In the genomic region with DNA sequence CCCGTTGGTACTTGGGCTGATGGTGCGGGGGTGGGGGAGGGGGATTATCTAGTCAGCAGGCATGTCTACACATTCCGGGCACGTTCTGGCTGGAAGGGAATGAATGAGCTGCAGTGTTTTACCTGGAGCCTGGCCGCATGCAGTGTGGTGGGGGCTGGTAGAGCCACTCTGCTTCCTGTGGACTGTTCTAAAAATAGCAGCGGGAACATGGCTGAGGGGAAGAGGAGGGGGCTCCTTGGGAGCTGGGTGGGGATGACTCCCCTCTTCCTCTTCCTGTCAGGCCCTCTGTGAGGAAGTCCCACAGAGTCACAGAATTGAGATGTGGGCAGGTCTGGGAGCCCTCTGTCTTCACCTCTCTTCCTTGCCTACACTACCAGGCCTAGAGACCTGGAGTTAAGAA, we compare ENCODE assay signal across 9 mouse cellular contexts.
DNase-seq lines count a peak whose midpoint lies in the region; ATAC-seq and TF ChIP-seq lines count a peak whose summit lies in the region.
"Had no signal": no experiment of that assay in that cellular context is flagged by ENCODE, and none has a peak within 500 bp of the region (broad histone marks: within the 10 kb centered on the region; RNA-seq: fewer than 3 reads in every experiment).

No protein-coding gene starts in this region.

- H3K27me3 ChIP-seq in kidney, adult 2 months (replicated peaks; ENCODE audit: control insufficient read depth, insufficient read depth, low read length): no peaks in the 10 kb centered on the region
- peaks cover under 1% of the 10 kb centered on the region; the same call in 1 of the 2 replicates for H3K27me3 ChIP-seq in heart, embryonic 14.5 days (ENCODE audit: control insufficient read depth, insufficient read depth, low read length)
- peaks cover under 1% of the 10 kb centered on the region; the same call in 1 of the 2 replicates for H3K27me3 ChIP-seq in limb, embryonic 12.5 days

- H3K9ac ChIP-seq in heart, embryonic 14.5 days (ENCODE audit: low read length): peak overlapping the region; percentile 32; the same call in 1 of the 2 replicates
- no peak overlapping the region for H3K9ac ChIP-seq in limb, embryonic 12.5 days (replicated peaks)

- ATAC-seq in heart, embryonic 14.5 days (ENCODE audit: insufficient number of reproducible peaks, insufficient read depth, low FRiP score, low read depth): peak; percentile 75
- peak; percentile 73 for ATAC-seq in limb, embryonic 12.5 days (ENCODE audit: insufficient number of reproducible peaks, insufficient read depth, low FRiP score, low TSS enrichment, low read depth)

- H3K36me3 ChIP-seq in kidney, adult 2 months (ENCODE audit: control insufficient read depth, insufficient read depth, low read length): no peaks in the 10 kb centered on the region
- peaks cover 6% of the 10 kb centered on the region; the same call in 1 of the 2 replicates for H3K36me3 ChIP-seq in heart, embryonic 14.5 days (ENCODE audit: control insufficient read depth, insufficient read depth, low read length)
- no peaks in the 10 kb centered on the region for H3K36me3 ChIP-seq in limb, embryonic 12.5 days
- H3K36me3 ChIP-seq: G1E had no signal

- TF ChIP-seq CTCF in kidney, adult 2 months (conservative IDR thresholded peaks at IDR 0.05; ENCODE audit: insufficient read depth, insufficient read length, low read depth, low read length): no peak

- TF ChIP-seq POLR2A in kidney, adult 2 months (IDR thresholded peaks at IDR 0.05; ENCODE audit: low read depth, low read length): no peak

- DNase-seq in kidney, adult 2 months: peak; percentile 44
- no peak for DNase-seq in kidney, adult 18-20 months
- peak; percentile 77 for DNase-seq in brain, adult 2 months (ENCODE audit: low read depth, low spot score)
- peak; percentile 38 for DNase-seq in neural tube, embryonic 10.5 days (ENCODE audit: extremely low spot score, low spot score)
- no peak for DNase-seq in adrenal gland, adult 2 months
- DNase-seq in urinary bladder, adult 18-20 months (ENCODE audit: low spot score in 2 of 2): no peak

- no peak overlapping the region for H3K4me3 ChIP-seq in kidney, adult 2 months (ENCODE audit: insufficient read depth, low read depth, low read length)
- 0 out of 4 replicates have a peak overlapping the region, but pooled peaks of 1 of the 2 experiments have one; percentile 8 for H3K4me3 ChIP-seq in heart, embryonic 14.5 days (ENCODE audit: control insufficient read depth in 1 of 2, insufficient read depth in 1 of 2, low read depth in 1 of 2, low read length in 2 of 2)
- H3K4me3 ChIP-seq in limb, embryonic 12.5 days (replicated peaks): no peak overlapping the region

- WGBS in kidney, adult 2 months: 31% methylated on average over 6 of the region's 6 CpGs
- WGBS in heart, embryonic 14.5 days: 0% methylated on average over 5 of the region's 6 CpGs
- 14% methylated on average over 6 of the region's 6 CpGs for WGBS in limb, embryonic 12.5 days

- no peaks in the 10 kb centered on the region for H3K9me3 ChIP-seq in heart, embryonic 14.5 days (ENCODE audit: control insufficient read depth, low read length)
- no peaks in the 10 kb centered on the region for H3K9me3 ChIP-seq in limb, embryonic 12.5 days

- H3K4me1 ChIP-seq in kidney, adult 2 months (ENCODE audit: control insufficient read depth, insufficient read depth, low read length): peaks cover 8% of the 10 kb centered on the region; the same call in 1 of the 2 replicates
- peaks cover 41 to 55% of the 10 kb centered on the region in 2 experiments for H3K4me1 ChIP-seq in heart, embryonic 14.5 days (ENCODE audit: control insufficient read depth in 2 of 2, insufficient read depth in 2 of 2, low read length in 2 of 2)
- peaks cover 53% of the 10 kb centered on the region for H3K4me1 ChIP-seq in limb, embryonic 12.5 days (replicated peaks)

- peak overlapping the region; percentile 37 for H3K27ac ChIP-seq in kidney, adult 2 months (ENCODE audit: insufficient read depth, low read depth, low read length)
- peak overlapping the region; percentile 83 to 86 for H3K27ac ChIP-seq in heart, embryonic 14.5 days (replicated peaks in 1 of 2; ENCODE audit: control insufficient read depth in 1 of 2, insufficient read depth in 1 of 2, low read depth in 2 of 2, low read length in 2 of 2)
- peak overlapping the region; percentile 92 for H3K27ac ChIP-seq in limb, embryonic 12.5 days

- H3K4me2 ChIP-seq in heart, embryonic 14.5 days (ENCODE audit: low read length): peak overlapping the region; percentile 50
- H3K4me2 ChIP-seq in limb, embryonic 12.5 days: peak overlapping the region; percentile 37

Comparison
In these comparisons a context has a peak if more than half of its experiments do, and no peak if none do; other contexts are left out.
1. DNase-seq: peak in kidney, adult 2 months (single experiment), brain, adult 2 months (single experiment) and neural tube, embryonic 10.5 days (single experiment); none in kidney, adult 18-20 months (single experiment), adrenal gland, adult 2 months (single experiment) and urinary bladder, adult 18-20 months (0 of 2).
2. H3K27ac ChIP-seq: peak in every context shown above with its lines; median percentile 92 in limb, embryonic 12.5 days; 84 in heart, embryonic 14.5 days; 37 in kidney, adult 2 months.